In the genomic region with DNA sequence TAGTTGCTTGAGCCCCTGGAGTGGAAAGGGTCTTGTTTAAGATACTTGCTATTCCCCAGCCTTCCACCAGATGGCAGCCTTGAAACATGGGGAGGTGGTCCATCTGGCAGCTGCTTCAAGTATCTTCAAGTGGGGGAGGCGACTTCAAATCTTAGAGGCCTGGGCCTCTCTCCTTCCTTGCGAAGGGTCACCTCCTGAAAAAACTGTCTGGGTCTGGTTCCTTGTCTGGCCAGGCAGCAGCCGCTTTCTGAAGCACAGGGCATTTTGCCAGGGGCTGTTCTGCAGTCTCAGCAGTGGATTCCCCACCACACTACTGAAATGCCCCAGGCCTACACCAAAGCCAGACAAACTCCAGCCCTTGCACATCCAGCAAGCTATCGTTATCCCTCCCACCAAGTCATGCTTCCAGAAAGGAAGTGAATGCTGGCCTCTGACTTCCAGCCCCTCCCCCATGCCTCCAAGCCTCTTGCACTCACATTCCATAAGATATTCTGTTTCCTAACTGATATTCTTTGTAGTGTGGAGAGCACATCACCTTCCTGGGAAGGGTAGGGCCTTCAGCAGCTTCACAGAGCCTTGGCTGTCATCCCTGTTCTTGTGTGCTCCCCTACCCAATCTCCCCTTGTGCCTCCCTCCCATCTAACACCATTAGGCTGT, we compare ENCODE assay signal across 8 mouse cellular contexts. TPM values are rescaled to one million over a fixed set of nuclear protein-coding genes. Genes with fewer than 3 reads are reported as not detected.
DNase-seq lines count a peak whose midpoint lies in the region; ATAC-seq and TF ChIP-seq lines count a peak whose summit lies in the region.

No protein-coding gene starts in this region.

- H3K36me3 ChIP-seq in embryonic facial prominence, embryonic 13.5 days = no peaks in the 10 kb centered on the region
- no peaks in the 10 kb centered on the region for H3K36me3 ChIP-seq in heart, embryonic 10.5 days
- H3K36me3 ChIP-seq in kidney, embryonic 15.5 days = no peaks in the 10 kb centered on the region
- H3K36me3 ChIP-seq in limb, embryonic 14.5 days (ENCODE audit: control insufficient read depth, insufficient read depth, low read length) = no peaks in the 10 kb centered on the region
- H3K36me3 ChIP-seq in midbrain, postnatal 0 days (ENCODE audit: insufficient read depth, low read length) = no peaks in the 10 kb centered on the region
- no peaks in the 10 kb centered on the region for H3K36me3 ChIP-seq in stomach, embryonic 16.5 days (ENCODE audit: control insufficient read depth, insufficient read depth, low read length)

- TF ChIP-seq CTCF in midbrain, postnatal 0 days (IDR thresholded peaks at IDR 0.05) = peak; percentile 99

- no peaks in the 10 kb centered on the region for H3K27me3 ChIP-seq in embryonic facial prominence, embryonic 13.5 days
- no peaks in the 10 kb centered on the region for H3K27me3 ChIP-seq in heart, embryonic 10.5 days (ENCODE audit: insufficient read depth, poor library complexity, severe bottlenecking)
- no peaks in the 10 kb centered on the region for H3K27me3 ChIP-seq in kidney, embryonic 15.5 days
- H3K27me3 ChIP-seq in limb, embryonic 14.5 days (ENCODE audit: control insufficient read depth, insufficient read depth, low read length) = no peaks in the 10 kb centered on the region
- H3K27me3 ChIP-seq in midbrain, postnatal 0 days (ENCODE audit: insufficient read depth, low read length) = no peaks in the 10 kb centered on the region
- no peaks in the 10 kb centered on the region for H3K27me3 ChIP-seq in stomach, embryonic 16.5 days (ENCODE audit: control insufficient read depth, insufficient read depth, low read length)

- WGBS in embryonic facial prominence, embryonic 13.5 days = 0% methylated on average over 4 of the region's 4 CpGs
- WGBS in heart, embryonic 10.5 days = 0% methylated on average over 4 of the region's 4 CpGs
- 1% methylated on average over 4 of the region's 4 CpGs for WGBS in kidney, embryonic 15.5 days
- 0% methylated on average over 4 of the region's 4 CpGs for WGBS in limb, embryonic 14.5 days
- WGBS in midbrain, postnatal 0 days = 7% methylated on average over 4 of the region's 4 CpGs
- WGBS in stomach, embryonic 16.5 days = 11% methylated on average over 4 of the region's 4 CpGs

- no peak overlapping the region for H3K4me3 ChIP-seq in embryonic facial prominence, embryonic 13.5 days
- no peak overlapping the region for H3K4me3 ChIP-seq in heart, embryonic 10.5 days
- H3K4me3 ChIP-seq in kidney, embryonic 15.5 days (replicated peaks) = no peak overlapping the region
- no peak overlapping the region for H3K4me3 ChIP-seq in limb, embryonic 14.5 days (replicated peaks; ENCODE audit: low read length)
- no peak overlapping the region for H3K4me3 ChIP-seq in midbrain, postnatal 0 days (ENCODE audit: low read depth, low read length)
- H3K4me3 ChIP-seq in stomach, embryonic 16.5 days (replicated peaks; ENCODE audit: low read length) = no peak overlapping the region

- 0 out of 2 replicates have a peak overlapping the region, but pooled peaks have one; percentile 32 for H3K9ac ChIP-seq in embryonic facial prominence, embryonic 13.5 days
- no peak overlapping the region for H3K9ac ChIP-seq in kidney, embryonic 15.5 days
- H3K9ac ChIP-seq in limb, embryonic 14.5 days (ENCODE audit: low read depth, low read length, severe bottlenecking) = peak overlapping the region; percentile 1; the same call in 1 of the 2 replicates
- peak overlapping the region; percentile 24; the same call in 1 of the 2 replicates for H3K9ac ChIP-seq in midbrain, postnatal 0 days (replicated peaks; ENCODE audit: low read length, poor library complexity, severe bottlenecking)
- peak overlapping the region; percentile 32 for H3K9ac ChIP-seq in stomach, embryonic 16.5 days (ENCODE audit: low read length)

- 0 out of 2 replicates have a peak, but pooled peaks have one; percentile 20 for TF ChIP-seq POLR2A in limb, embryonic 14.5 days (IDR thresholded peaks at IDR 0.05; ENCODE audit: borderline replicate concordance, extremely low read depth, insufficient read depth, insufficient read length)

- H3K27ac ChIP-seq in embryonic facial prominence, embryonic 13.5 days = peak overlapping the region; percentile 80
- H3K27ac ChIP-seq in heart, embryonic 10.5 days = peak overlapping the region; percentile 87
- peak overlapping the region; percentile 74 for H3K27ac ChIP-seq in kidney, embryonic 15.5 days
- peak overlapping the region; percentile 75 for H3K27ac ChIP-seq in limb, embryonic 14.5 days (replicated peaks; ENCODE audit: low read depth, low read length)
- H3K27ac ChIP-seq in midbrain, postnatal 0 days (ENCODE audit: low read depth, low read length) = no peak overlapping the region
- H3K27ac ChIP-seq in stomach, embryonic 16.5 days (ENCODE audit: low read length) = peak overlapping the region; percentile 90

- no peak overlapping the region for H3K4me2 ChIP-seq in embryonic facial prominence, embryonic 13.5 days
- H3K4me2 ChIP-seq in kidney, embryonic 15.5 days = no peak overlapping the region
- H3K4me2 ChIP-seq in limb, embryonic 14.5 days (replicated peaks; ENCODE audit: low read depth, low read length, severe bottlenecking) = no peak overlapping the region
- H3K4me2 ChIP-seq in midbrain, postnatal 0 days (ENCODE audit: low read depth, low read length, poor library complexity, severe bottlenecking) = no peak overlapping the region
- H3K4me2 ChIP-seq in stomach, embryonic 16.5 days (ENCODE audit: low read depth, low read length) = no peak overlapping the region

- peak; percentile 13 for DNase-seq in cerebellum, adult 11 months
- peak; percentile 92 for DNase-seq in heart, embryonic 10.5 days (ENCODE audit: low spot score)
- DNase-seq in limb, embryonic 14.5 days (ENCODE audit: low spot score) = peak; percentile 88
- peak; percentile 87 for DNase-seq in midbrain, postnatal 0 days (ENCODE audit: low spot score)

- no peak for ATAC-seq in cerebellum, adult (ENCODE audit: insufficient number of reproducible peaks, low FRiP score, low TSS enrichment)
- ATAC-seq in embryonic facial prominence, embryonic 13.5 days (ENCODE audit: insufficient number of reproducible peaks, insufficient read depth, low FRiP score, low TSS enrichment, low read depth) = peak; percentile 77
- peak; percentile 84 for ATAC-seq in kidney, embryonic 15.5 days (replicated peaks; ENCODE audit: low FRiP score)
- ATAC-seq in limb, embryonic 14.5 days (ENCODE audit: low FRiP score, low read depth) = peak; percentile 89
- peak; percentile 60; the same call in 1 of the 2 replicates for ATAC-seq in midbrain, postnatal 0 days (ENCODE audit: low FRiP score)
- ATAC-seq in stomach, embryonic 16.5 days (ENCODE audit: insufficient read depth, low FRiP score) = peak; percentile 92

- peaks cover 32% of the 10 kb centered on the region for H3K4me1 ChIP-seq in embryonic facial prominence, embryonic 13.5 days
- H3K4me1 ChIP-seq in heart, embryonic 10.5 days = peaks cover 39% of the 10 kb centered on the region
- peaks cover 26% of the 10 kb centered on the region for H3K4me1 ChIP-seq in kidney, embryonic 15.5 days
- peaks cover 25% of the 10 kb centered on the region for H3K4me1 ChIP-seq in limb, embryonic 14.5 days (ENCODE audit: control insufficient read depth, insufficient read depth, low read length)
- H3K4me1 ChIP-seq in midbrain, postnatal 0 days (ENCODE audit: insufficient read depth, low read length) = 0 out of 2 replicates have a peak, but pooled peaks cover 4% of the 10 kb centered on the region
- peaks cover 25% of the 10 kb centered on the region for H3K4me1 ChIP-seq in stomach, embryonic 16.5 days (ENCODE audit: control insufficient read depth, insufficient read depth, low read length)

- H3K9me3 ChIP-seq in embryonic facial prominence, embryonic 13.5 days = no peaks in the 10 kb centered on the region
- H3K9me3 ChIP-seq in heart, embryonic 10.5 days = no peaks in the 10 kb centered on the region
- no peaks in the 10 kb centered on the region for H3K9me3 ChIP-seq in kidney, embryonic 15.5 days (replicated peaks)
- no peaks in the 10 kb centered on the region for H3K9me3 ChIP-seq in limb, embryonic 14.5 days (ENCODE audit: control insufficient read depth, low read length)
- no peaks in the 10 kb centered on the region for H3K9me3 ChIP-seq in midbrain, postnatal 0 days (ENCODE audit: low read length)
- no peaks in the 10 kb centered on the region for H3K9me3 ChIP-seq in stomach, embryonic 16.5 days (replicated peaks; ENCODE audit: control insufficient read depth, low read length)

RNA-seq across cellular contexts. Expression of a gene that starts 48.1 kb away (rescaled TPM):
- polyA plus RNA-seq in embryonic facial prominence, embryonic 13.5 days (2015; fragmentation: Nextera tagmentation; extraction: Ambion mirVana) = 150 and 171 TPM in 2 replicates
- polyA plus RNA-seq in heart, embryonic 10.5 days (2016; fragmentation: Nextera tagmentation; extraction: Ambion mirVana) = 157 and 170 TPM in 2 replicates
- 146 and 155 TPM in 2 replicates for polyA plus RNA-seq in kidney, embryonic 15.5 days (2015; fragmentation: Nextera tagmentation; extraction: Ambion mirVana)
- 118 and 126 TPM in 2 replicates for polyA plus RNA-seq in limb, embryonic 14.5 days (2012; rRNA removed)
- polyA plus RNA-seq in limb, embryonic 14.5 days (2014; fragmentation: Nextera tagmentation; extraction: Ambion mirVana) = 155 and 168 TPM in 2 replicates
- 85.5 and 141 TPM in 2 replicates for total RNA-seq in midbrain, postnatal 0 days (2014; rRNA removed)
- polyA plus RNA-seq in midbrain, postnatal 0 days (2015; fragmentation: Nextera tagmentation; extraction: Ambion mirVana) = 170 and 174 TPM in 2 replicates
- 123 and 138 TPM in 2 replicates for polyA plus RNA-seq in stomach, embryonic 16.5 days (2015; fragmentation: Nextera tagmentation; extraction: Ambion mirVana)

Comparison
In these comparisons a context has a peak if more than half of its experiments do, and no peak if none do; other contexts are left out.
1. DNase-seq: peak in every context shown above with its lines; median percentile 92 in heart, embryonic 10.5 days; 88 in limb, embryonic 14.5 days; 87 in midbrain, postnatal 0 days; 13 in cerebellum, adult 11 months.